Mouse (Mus musculus) heart, postnatal 4 days (tissue): ENCODE data around the gene Zfp967. TPM values are rescaled to one million over a fixed set of nuclear protein-coding genes. Genes with fewer than 3 reads are reported as not detected.
"Not testable (repeated sequence)": the region's sequence is repeated elsewhere in the genome, so short reads cannot be mapped to it uniquely, and the experiment has no call there.

ENCODE experiments used
- DNase-seq: peaks from one replicate; pipeline ENCODE4 v3.0.0; 2021
- total RNA-seq, 2 experiments: library from RNA; stranded (reverse); gene quantifications; 2 replicates each; pipeline ENCODE4 v1.2.3; 2021

Gene Zfp967
- not detected for total RNA-seq

DNA sequence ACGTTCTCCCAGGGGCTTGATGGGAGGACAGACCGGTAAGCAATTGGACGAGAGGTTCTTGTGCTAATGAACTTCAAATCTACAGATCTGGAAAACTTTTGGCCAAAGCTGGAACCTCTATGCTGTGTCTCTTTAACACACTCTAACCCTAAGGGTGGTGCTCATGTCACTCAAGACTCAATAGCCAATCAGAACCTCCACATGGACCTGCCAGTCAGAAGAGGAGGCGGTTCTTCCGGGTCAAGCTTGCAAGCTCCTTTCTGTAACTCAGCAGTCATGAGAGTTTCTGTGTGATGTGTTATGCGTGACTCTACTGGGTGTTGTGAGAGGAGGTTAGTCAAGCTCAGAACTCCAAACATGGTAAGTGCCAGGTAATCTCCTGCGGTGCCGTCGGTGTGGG is at the start of gene Zfp967:
TSS of gene Zfp967 (plus strand) at position 301 of the 400 bp plus-strand sequence.
- DNase-seq, result not testable (repeated sequence)

DNA sequence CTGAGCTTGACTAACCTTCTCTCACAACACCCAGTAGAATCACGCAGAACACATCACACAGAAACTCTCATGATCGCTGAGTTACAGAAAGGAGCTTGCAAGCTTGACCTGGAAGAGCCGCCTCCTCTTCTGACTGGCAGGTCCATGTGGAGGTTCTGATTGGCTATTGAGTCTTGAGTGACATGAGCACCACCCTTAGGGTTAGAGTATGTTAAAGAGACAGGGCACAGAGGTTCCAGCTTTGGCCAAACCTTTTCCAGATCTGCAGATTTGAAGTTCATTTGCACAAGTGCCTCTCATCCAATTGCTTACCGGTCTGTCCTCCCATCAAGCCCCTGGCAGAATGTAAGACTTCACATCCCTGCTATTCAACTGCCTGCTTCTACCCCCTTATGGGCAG is 34.2 kb upstream of the Zfp967 start, which contains the start of gene Gm14434:
TSS of gene Gm14434 (minus strand) at position 101 of the 400 bp plus-strand sequence.
- not testable (repeated sequence) for DNase-seq

Other genes with a start within 250 kb of the Zfp967 start
- not detected for gene Gm11009, start 201.6 kb upstream of the Zfp967 start, total RNA-seq
- 10 to 100 TPM in 1 of 2 experiments, 1 to 10 TPM in 1; 10.0 to 11.0 TPM for gene Gm14435, start 97.5 kb upstream of the Zfp967 start, total RNA-seq
- not detected for gene Gm14434, start 34.3 kb upstream of the Zfp967 start, total RNA-seq
- 1 to 10 TPM; 1.8 to 3.2 TPM for gene Gm14308, start 115.3 kb downstream of the Zfp967 start, total RNA-seq
- 1 to 10 TPM; 8.3 to 8.7 TPM for gene Zfp973, start 149.5 kb downstream of the Zfp967 start, total RNA-seq
- 1 to 10 TPM; 5.9 to 7.1 TPM for gene Gm14305, start 187.3 kb downstream of the Zfp967 start, total RNA-seq